29 mouse cellular contexts compared by ENCODE assay signal in the genomic region with DNA sequence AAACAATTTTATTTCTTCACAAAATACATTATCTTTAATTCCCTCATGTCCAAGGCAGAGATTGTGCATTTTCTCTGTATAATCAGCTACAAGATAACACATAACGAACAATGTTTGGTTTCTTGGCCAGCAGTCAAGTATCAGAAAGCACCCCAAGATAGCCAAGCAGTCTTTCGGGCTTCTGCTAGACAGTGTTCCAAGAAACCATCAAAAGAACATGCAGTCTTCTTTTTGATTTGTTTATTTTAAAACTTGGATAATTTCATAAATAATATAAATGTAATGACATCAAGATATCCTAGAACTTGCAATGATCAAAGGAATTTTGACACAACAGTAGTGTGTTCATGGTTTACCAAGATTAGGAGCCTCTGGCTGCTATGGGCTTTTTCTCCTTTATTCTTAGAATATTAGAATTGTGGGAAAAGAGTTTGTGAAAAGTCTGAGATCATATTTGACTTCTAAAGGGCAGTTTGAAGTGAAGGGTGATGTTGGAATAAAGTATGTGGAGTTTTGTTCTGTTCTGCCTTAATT.
"Had no signal": no experiment of that assay in that cellular context is flagged by ENCODE, and none has a peak within 500 bp of the region (broad histone marks: within the 10 kb centered on the region; RNA-seq: fewer than 3 reads in every experiment).

No protein-coding gene starts in this region.

- H3K27me3 ChIP-seq: limb, embryonic 12.5 days; limb, embryonic 13.5 days; limb, embryonic 15.5 days; liver, embryonic 12.5 days; liver, embryonic 13.5 days; liver, embryonic 15.5 days; megakaryocyte, embryonic 14.5 days; midbrain, embryonic 12.5 days; midbrain, embryonic 13.5 days; midbrain, embryonic 15.5 days; neural tube, embryonic 12.5 days; neural tube, embryonic 13.5 days had no signal

- H3K9ac ChIP-seq: limb, embryonic 12.5 days; limb, embryonic 13.5 days; limb, embryonic 15.5 days; liver, embryonic 12.5 days; liver, embryonic 13.5 days; liver, embryonic 14.5 days; liver, embryonic 15.5 days; liver, postnatal 0 days; midbrain, embryonic 12.5 days; midbrain, embryonic 13.5 days; midbrain, embryonic 15.5 days; neural tube, embryonic 12.5 days; neural tube, embryonic 13.5 days had no signal

- DNase-seq: layer of hippocampus, postnatal 36 days; left cerebral cortex, postnatal 4 days; liver; liver, embryonic 13.5 days; liver, postnatal 0 days; lung, adult 2 months; lung, postnatal 14 days; lung, postnatal 4 days; midbrain, embryonic 14.5 days had no signal

- H3K27ac ChIP-seq: left cerebral cortex, adult 2 months; limb, embryonic 10.5 days; limb, embryonic 12.5 days; limb, embryonic 13.5 days; limb, embryonic 15.5 days; liver, embryonic 12.5 days; liver, embryonic 13.5 days; liver, embryonic 14.5 days; liver, embryonic 15.5 days; macrophage; midbrain, embryonic 10.5 days; midbrain, embryonic 12.5 days; midbrain, embryonic 13.5 days; midbrain, embryonic 15.5 days; neural tube, embryonic 12.5 days; neural tube, embryonic 13.5 days had no signal

- H3K4me1 ChIP-seq: limb, embryonic 10.5 days; limb, embryonic 12.5 days; limb, embryonic 13.5 days; limb, embryonic 15.5 days; liver, embryonic 12.5 days; liver, embryonic 13.5 days; liver, embryonic 15.5 days; megakaryocyte, embryonic 14.5 days; midbrain, embryonic 10.5 days; midbrain, embryonic 12.5 days; midbrain, embryonic 13.5 days; midbrain, embryonic 15.5 days; neural tube, embryonic 12.5 days; neural tube, embryonic 13.5 days had no signal

- H3K4me2 ChIP-seq: limb, embryonic 12.5 days; limb, embryonic 13.5 days; limb, embryonic 15.5 days; liver, embryonic 11.5 days; liver, embryonic 12.5 days; liver, embryonic 13.5 days; liver, embryonic 15.5 days; midbrain, embryonic 11.5 days; midbrain, embryonic 12.5 days; midbrain, embryonic 13.5 days; midbrain, embryonic 15.5 days; neural tube, embryonic 12.5 days; neural tube, embryonic 13.5 days had no signal

- H3K9me3 ChIP-seq: limb, embryonic 10.5 days; limb, embryonic 12.5 days; limb, embryonic 13.5 days; limb, embryonic 15.5 days; liver, embryonic 12.5 days; liver, embryonic 13.5 days; liver, embryonic 15.5 days; midbrain, embryonic 10.5 days; midbrain, embryonic 12.5 days; midbrain, embryonic 13.5 days; midbrain, embryonic 15.5 days; neural tube, embryonic 12.5 days; neural tube, embryonic 13.5 days had no signal

- H3K4me3 ChIP-seq: left cerebral cortex, adult 2 months; limb, embryonic 10.5 days; limb, embryonic 12.5 days; limb, embryonic 13.5 days; limb, embryonic 15.5 days; liver, embryonic 12.5 days; liver, embryonic 13.5 days; liver, embryonic 15.5 days; megakaryocyte, embryonic 14.5 days; midbrain, embryonic 10.5 days; midbrain, embryonic 12.5 days; midbrain, embryonic 13.5 days; midbrain, embryonic 15.5 days; myocyte; neural tube, embryonic 12.5 days; neural tube, embryonic 13.5 days had no signal

- ATAC-seq: liver, embryonic 12.5 days; liver, postnatal 0 days; midbrain, embryonic 13.5 days; midbrain, embryonic 15.5 days; midbrain, embryonic 16.5 days had no signal

- H3K36me3 ChIP-seq: limb, embryonic 10.5 days; limb, embryonic 12.5 days; limb, embryonic 13.5 days; limb, embryonic 15.5 days; liver, embryonic 12.5 days; liver, embryonic 13.5 days; liver, embryonic 15.5 days; midbrain, embryonic 10.5 days; midbrain, embryonic 12.5 days; midbrain, embryonic 13.5 days; midbrain, embryonic 15.5 days; neural tube, embryonic 12.5 days; neural tube, embryonic 13.5 days had no signal
